Mouse (Mus musculus) c-Kit-positive CD71-negative TER-119-negative erythroid progenitor cells, embryonic 14.5 days (primary cell): ENCODE results near the gene Hmgcr.
"Not testable (repeated sequence)": the region's sequence is repeated elsewhere in the genome, so short reads cannot be mapped to it uniquely, and the experiment has no call there.

Source experiments
- DNase-seq: peaks from one replicate; pipeline ENCODE4 v3.0.0-alpha.2; 2013; ENCODE audit warnings: low read depth

The Hmgcr gene

DNA sequence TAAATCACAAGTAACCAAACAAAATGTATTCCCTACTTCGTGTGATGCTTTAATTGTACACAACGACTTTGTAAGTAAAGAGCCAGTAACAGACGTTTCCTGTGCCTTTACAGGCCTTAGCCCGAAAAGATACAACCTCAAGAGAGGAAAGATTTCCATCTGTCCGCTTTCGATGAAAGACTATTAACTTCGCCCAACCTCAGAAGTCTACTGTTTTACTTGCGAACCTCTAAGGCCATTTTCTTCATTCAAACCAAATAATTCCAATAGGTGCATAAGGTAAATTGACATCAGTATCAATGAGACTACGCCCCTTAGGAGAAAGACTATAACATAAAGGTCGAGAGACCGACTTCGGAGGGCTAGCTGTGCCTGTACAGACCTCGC lies 724 bp downstream of the Hmgcr start:
- no peak for DNase-seq

DNA sequence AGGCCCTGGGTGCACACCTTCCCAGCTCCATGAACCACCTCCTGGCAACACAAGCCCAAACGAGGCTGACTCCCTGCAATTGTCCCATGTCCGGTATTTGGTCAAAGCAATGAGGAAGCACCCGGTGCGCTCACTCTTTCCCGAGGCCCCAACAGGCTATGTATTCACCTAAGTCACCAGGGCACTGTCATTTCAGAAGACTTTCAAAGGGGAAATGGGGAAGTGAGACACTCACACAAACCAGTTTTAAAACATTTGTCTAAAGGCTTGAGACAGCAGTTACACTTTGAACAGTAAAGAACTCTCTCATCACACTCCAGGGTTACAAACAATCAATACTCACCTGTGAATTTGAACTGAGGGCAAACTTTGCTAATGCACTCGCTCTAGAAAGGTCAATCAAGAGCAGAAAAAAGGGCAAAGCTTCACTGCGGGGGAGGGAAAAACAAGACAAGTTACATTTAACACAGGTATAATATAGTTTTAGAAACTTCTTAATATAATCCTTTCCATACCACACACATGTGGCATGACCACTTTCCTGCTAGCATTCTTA lies 6.2 kb downstream of the Hmgcr start:
- no peak for DNase-seq

DNA sequence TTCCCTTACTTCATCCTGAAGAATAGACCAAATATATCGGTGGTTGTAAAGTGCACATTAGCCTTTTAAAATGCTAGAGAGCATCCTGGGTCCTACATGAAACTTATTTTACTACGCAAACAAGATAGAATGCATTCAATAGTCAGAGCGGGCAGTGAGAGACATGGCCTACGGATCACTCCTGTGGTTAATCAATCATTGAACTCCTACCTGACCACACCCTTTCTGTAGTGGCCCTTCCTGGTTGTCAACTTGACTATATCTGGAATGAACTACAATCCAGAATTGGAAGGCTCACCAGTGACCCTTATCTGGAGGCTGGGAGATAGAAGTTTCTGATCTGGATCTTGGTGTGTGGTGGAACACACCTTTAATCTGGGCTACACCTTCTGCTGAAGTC lies 7.6 kb downstream of the Hmgcr start:
- DNase-seq, result not testable (repeated sequence)

DNA sequence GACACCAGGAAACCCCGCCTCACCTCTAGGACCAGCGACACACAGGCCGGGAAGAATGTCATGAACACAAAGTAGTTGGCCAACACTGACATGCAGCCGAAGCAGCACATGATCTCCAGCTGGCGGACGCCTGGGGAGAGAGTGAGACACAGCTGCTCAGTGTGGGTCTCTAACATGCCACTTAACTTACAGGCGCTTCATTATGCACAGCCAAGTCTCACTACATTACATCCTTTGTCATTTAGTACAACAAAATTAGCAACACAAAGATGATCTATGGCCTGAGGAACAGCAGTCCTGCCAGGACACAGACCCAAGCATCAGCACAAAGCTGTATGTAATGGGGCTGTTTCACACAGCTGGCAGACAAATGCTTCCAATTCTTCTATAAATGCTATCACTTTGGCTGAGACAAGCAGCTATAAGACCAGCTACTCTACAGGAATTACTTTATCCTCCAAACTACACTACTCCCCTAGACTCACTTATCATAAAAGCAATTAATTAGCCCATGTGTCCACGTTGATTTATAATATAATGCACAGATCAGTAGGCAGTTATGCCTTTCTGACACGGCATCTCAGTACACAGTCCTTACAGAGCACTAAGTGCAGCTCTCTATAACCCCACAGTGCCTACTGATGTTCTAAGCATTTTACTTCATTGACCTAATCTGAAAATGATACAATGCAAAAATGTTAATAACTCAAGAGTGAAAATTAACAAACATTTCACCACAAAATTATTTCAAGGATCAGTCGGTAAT lies 10.5 kb downstream of the Hmgcr start:
- no peak for DNase-seq

DNA sequence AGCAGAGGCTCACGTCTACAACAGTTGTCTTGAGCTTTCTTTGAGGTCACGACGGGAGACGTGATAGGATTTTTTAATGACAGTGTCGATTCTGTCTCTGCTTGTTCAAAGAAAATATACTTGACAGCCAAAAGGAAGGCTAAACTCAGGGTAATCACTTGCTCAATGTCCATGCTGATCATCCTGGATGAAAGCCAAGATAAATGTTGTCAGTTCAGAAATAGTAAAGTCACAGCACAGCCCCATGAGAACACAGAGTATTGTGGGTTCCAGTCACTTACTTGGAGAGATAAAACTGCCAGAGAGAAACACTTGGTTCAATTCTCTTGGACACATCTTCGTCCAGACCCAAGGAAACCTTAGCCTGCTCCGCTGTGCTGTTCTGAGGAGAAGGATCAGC lies 11.8 kb downstream of the Hmgcr start:
- DNase-seq, result no peak

DNA sequence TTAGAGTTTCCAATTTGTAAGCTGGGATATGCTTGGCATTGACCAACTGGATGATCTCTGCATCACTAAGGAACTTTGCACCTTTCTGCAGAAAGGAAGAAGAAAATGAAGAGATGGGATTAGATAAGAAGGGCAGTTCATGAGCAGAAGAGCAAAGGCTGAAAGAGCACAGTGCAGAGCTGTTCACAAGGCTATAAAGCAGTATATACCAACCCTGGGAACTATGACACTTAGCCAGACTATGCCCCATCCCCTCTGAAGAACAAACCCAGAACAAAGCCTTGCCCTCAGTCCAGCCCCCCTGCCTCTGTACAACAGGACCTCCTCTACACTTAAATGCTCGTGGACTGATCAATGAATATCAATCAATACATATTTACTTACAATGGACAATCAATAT lies 14.1 kb downstream of the Hmgcr start:
- DNase-seq, result no peak

DNA sequence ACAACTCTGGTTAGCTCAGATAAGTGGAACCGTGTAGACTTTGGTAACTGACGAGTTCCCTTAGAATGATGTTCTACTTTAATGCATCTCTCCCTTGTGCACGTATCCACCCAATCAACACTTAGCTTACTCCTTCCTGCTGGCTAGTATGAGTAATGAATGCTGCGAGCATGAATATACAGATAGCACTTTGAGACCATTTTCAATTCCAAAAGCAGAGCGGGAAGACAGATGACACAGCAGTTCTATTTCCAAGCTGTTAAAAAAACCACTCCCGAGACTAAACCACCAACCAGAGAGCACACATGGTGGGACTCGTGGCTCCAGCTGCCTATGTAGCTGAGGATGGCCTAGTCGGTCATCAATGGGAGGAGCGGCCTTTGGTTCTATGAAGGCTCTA lies 17.7 kb downstream of the Hmgcr start:
- no peak for DNase-seq

DNA sequence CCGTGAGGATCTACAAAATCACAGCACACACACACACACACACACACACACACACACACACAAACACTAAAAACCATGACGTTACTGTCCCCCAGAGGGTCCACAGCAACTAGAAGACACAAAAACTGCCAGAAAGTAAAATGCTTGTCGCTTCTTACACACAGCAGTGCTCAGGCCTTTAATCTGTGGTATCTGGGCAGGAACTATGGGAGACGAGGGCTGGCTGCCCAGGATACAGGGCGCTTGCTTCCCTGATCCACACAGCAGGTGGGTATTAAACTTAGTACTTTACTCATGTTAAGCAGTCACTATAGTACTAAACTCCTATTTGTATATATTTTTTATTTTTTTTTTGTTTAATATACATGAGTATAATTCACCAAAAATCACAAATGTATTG lies 24.9 kb downstream of the Hmgcr start:
- no peak for DNase-seq

DNA sequence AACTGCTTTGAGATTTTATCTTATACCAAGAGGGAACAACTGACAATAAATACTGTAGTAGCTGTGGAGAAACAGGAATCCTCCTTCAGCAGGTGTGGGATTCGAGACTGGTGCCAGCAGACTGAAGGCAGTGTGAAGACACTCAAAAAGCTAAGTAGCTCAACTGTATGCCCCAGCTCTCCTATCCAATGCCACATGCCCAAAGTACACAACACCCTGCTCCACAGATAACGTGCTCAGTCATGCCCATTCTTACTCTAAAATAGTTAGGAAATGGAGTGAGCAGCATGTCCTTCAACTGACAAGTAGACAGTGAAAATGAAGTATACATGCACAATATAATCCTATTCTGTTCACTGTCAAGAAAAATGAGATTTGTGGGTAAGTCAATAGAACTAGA lies 26.6 kb downstream of the Hmgcr start:
- no peak for DNase-seq

DNA sequence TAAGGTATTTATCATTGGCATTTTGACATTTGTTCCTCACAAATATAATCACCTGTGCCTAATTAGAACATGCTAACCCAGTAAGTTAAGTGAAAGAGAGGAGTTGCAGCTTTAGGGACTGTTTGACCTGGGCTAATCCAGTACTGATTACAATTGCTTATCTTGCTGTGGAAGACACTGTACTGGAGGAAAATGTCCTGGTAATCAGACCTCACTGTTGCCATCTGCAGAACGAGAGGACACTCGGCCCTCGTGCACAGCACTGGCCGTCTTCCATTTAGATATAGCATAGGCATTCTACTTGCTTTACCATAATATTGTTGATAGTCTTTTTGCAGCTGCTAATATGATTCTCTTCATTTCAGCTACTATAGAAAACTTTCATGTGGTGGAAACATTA lies 40.3 kb downstream of the Hmgcr start:
- no peak for DNase-seq

DNA sequence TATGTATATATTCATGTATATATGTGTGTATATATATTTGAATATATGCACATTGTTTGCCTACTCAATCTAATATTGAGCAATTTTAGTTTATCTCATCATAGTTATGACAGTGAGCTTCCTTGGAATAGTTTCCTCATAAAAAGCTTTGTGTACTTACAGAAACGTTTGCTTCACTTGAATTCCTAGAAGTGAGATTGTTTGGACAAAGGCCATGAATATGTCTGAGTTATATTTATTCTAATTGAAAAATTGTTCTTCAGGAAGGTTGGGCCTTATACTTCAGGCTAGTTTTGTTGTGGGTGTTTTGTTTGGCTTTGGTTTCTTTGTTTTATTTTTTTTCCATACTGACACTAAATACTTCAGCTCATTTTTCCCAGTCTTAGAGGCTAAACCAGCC lies 49.8 kb downstream of the Hmgcr start:
- no peak for DNase-seq

DNA sequence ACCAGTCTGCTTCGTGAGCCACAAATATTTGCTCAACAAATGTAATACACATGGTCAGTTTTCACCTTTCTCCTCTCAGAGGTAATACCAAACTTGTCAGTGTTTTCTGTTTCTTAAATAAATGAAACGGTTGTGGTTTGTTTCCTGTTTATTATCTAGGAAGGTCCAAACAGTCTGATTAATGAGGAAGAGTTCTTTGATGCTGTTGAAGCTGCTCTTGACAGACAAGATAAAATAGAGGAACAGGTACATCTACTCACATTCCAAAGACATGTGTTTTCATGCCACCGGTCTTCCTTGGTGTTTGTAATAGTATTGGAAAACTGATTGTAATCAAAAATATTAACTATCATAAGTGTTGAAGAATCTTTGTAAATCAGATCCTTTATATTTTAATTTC lies 56.1 kb downstream of the Hmgcr start:
- no peak for DNase-seq

DNA sequence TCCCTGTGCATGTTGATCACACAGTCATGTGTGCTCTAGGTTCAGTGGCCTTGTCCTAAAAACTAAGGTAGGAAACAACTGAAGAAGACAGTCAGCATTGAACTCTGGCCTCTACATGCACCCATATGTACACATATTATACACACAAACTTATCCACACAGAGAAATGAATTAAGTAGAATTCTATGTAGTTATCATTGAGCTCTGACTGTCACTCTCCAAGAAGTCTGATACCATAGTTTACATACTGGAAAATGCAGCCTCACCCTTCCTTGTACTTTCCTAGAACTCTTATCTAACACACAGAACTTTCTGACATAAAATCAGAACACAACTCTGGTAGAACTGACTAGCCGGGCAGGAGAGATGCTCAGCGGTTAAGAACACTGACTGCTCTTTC lies 66.5 kb downstream of the Hmgcr start:
- DNase-seq, result no peak

DNA sequence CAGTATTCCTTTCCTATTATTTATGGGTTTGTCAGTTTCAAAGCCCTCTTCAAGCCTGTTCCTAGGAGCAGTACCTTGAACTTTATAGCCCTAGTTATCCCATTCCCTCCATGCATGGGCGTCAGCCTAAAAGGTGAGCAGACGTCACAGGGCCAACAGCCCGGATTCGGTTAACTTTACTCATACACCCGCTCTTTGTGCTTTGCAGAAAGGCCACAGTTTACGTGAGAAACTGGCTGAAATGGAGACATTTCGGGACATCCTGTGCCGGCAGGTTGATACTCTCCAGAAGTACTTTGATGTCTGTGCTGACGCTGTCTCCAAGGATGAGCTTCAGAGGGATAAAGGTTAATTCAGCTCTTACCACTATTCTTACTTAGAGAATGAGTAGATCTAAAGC lies 71.6 kb downstream of the Hmgcr start:
- no peak for DNase-seq
